ENCODE assay signal across 11 mouse cellular contexts in the genomic region with DNA sequence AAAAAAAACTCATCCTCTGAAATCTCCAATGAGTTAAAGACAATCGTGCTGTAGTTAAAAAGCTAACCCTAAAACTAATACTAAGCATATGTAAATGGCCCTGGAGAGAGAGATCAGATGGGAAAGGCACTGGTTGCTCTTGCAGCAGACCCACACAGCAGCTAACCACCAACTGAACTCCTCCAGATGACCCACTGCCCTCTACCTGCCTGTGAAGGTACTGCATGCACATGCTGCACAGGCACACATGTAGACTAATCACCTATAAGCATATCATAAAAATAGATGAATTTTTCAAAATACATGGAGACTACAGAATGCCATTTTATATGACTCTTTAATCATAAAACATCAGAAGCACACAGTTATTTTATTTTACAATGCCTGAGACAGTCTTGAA. TPM values are rescaled to one million over a fixed set of nuclear protein-coding genes. Genes with fewer than 3 reads are reported as not detected.
DNase-seq lines count a peak whose midpoint lies in the region; ATAC-seq and TF ChIP-seq lines count a peak whose summit lies in the region.
"Had no signal": no experiment of that assay in that cellular context is flagged by ENCODE, and none has a peak within 500 bp of the region (broad histone marks: within the 10 kb centered on the region; RNA-seq: fewer than 3 reads in every experiment).

No protein-coding gene starts in this region.

- no peak overlapping the region for H3K9ac ChIP-seq in midbrain, embryonic 14.5 days (replicated peaks; ENCODE audit: low read length)
- H3K9ac ChIP-seq: hindbrain, embryonic 14.5 days; midbrain, embryonic 12.5 days had no signal

- no peak for DNase-seq in lung, adult 2 months
- DNase-seq in lung, adult 18-20 months = no peak
- no peak for DNase-seq in G1E (ENCODE audit: low spot score)
- no peak for DNase-seq in midbrain, embryonic 14.5 days
- no peak for DNase-seq in frontal cortex, postnatal 14 days (ENCODE audit: low spot score in 2 of 2)
- DNase-seq in urinary bladder, adult 18-20 months (ENCODE audit: low spot score in 2 of 2) = no peak
- DNase-seq: adrenal gland, postnatal 10 days had no signal

- no peak for TF ChIP-seq POLR2A in lung, adult 2 months (IDR thresholded peaks at IDR 0.05; ENCODE audit: borderline replicate concordance, extremely low read depth, low read depth, low read length)
- no peak for TF ChIP-seq POLR2A in small intestine, adult 2 months (IDR thresholded peaks at IDR 0.05; ENCODE audit: low read depth, low read length)

- TF ChIP-seq CTCF in lung, adult 2 months (IDR thresholded peaks at IDR 0.05; ENCODE audit: insufficient read depth, low read length) = peak; percentile 39
- 0 out of 2 replicates have a peak, but pooled peaks have one; percentile 18 for TF ChIP-seq CTCF in G1E (IDR thresholded peaks at IDR 0.05; ENCODE audit: low read depth, low read length)
- peak; percentile 47; the same call in 1 of the 2 replicates for TF ChIP-seq CTCF in small intestine, adult 2 months (IDR thresholded peaks at IDR 0.05; ENCODE audit: extremely low read depth, insufficient read length, insufficient replicate concordance, low read depth, low read length)

- 96% methylated on average over 1 of the region's 1 CpGs for WGBS in lung, adult 2 months
- WGBS in small intestine, adult 2 months = 93% methylated on average over 1 of the region's 1 CpGs
- 98% methylated on average over 1 of the region's 1 CpGs for WGBS in midbrain, embryonic 14.5 days

- H3K4me1 ChIP-seq in lung, adult 2 months (ENCODE audit: control insufficient read depth, insufficient read depth, low read length) = peaks cover 3% of the 10 kb centered on the region
- H3K4me1 ChIP-seq in G1E (ENCODE audit: insufficient read depth, low read depth, low read length) = peaks cover 11% of the 10 kb centered on the region; the same call in 1 of the 2 replicates
- no peaks in the 10 kb centered on the region; the same call in 1 of the 2 replicates for H3K4me1 ChIP-seq in small intestine, adult 2 months (ENCODE audit: control insufficient read depth, insufficient read depth, insufficient read length, low read length)
- H3K4me1 ChIP-seq in midbrain, embryonic 14.5 days (ENCODE audit: control insufficient read depth, insufficient read depth, low read length) = no peaks in the 10 kb centered on the region

- H3K27me3 ChIP-seq in G1E (ENCODE audit: insufficient read depth, low read length) = no peaks in the 10 kb centered on the region
- H3K27me3 ChIP-seq in small intestine, adult 2 months (ENCODE audit: control insufficient read depth, insufficient read depth, low read length) = no peaks in the 10 kb centered on the region
- no peaks in the 10 kb centered on the region for H3K27me3 ChIP-seq in midbrain, embryonic 14.5 days (ENCODE audit: control insufficient read depth, insufficient read depth, low read length)
- H3K27me3 ChIP-seq: midbrain, embryonic 12.5 days had no signal

- no peak overlapping the region for H3K27ac ChIP-seq in small intestine, adult 2 months (ENCODE audit: insufficient read depth, low read depth, low read length)
- no peak overlapping the region for H3K27ac ChIP-seq in midbrain, embryonic 14.5 days (replicated peaks; ENCODE audit: low read depth, low read length)
- H3K27ac ChIP-seq: hindbrain, embryonic 14.5 days; midbrain, embryonic 12.5 days had no signal

- H3K4me2 ChIP-seq in midbrain, embryonic 14.5 days (ENCODE audit: low read length) = no peak overlapping the region
- H3K4me2 ChIP-seq: hindbrain, embryonic 14.5 days; midbrain, embryonic 12.5 days had no signal

- peaks cover 20% of the 10 kb centered on the region for H3K36me3 ChIP-seq in G1E (replicated peaks)
- peaks cover 24% of the 10 kb centered on the region for H3K36me3 ChIP-seq in small intestine, adult 2 months (ENCODE audit: control insufficient read depth, insufficient read depth, low read length)
- peaks cover 12% of the 10 kb centered on the region; the same call in 1 of the 2 replicates for H3K36me3 ChIP-seq in midbrain, embryonic 14.5 days (ENCODE audit: control insufficient read depth, insufficient read depth, low read length)

- peaks cover 9% of the 10 kb centered on the region for H3K9me3 ChIP-seq in G1E (replicated peaks)
- no peaks in the 10 kb centered on the region for H3K9me3 ChIP-seq in midbrain, embryonic 14.5 days (ENCODE audit: control insufficient read depth, low read length)
- H3K9me3 ChIP-seq: midbrain, embryonic 12.5 days had no signal

- H3K4me3 ChIP-seq in lung, adult 2 months (replicated peaks; ENCODE audit: extremely low read depth, low read depth, low read length) = no peak overlapping the region
- H3K4me3 ChIP-seq in G1E (ENCODE audit: low read depth, low read length) = no peak overlapping the region
- no peak overlapping the region for H3K4me3 ChIP-seq in small intestine, adult 2 months (ENCODE audit: low read depth, low read length)
- H3K4me3 ChIP-seq in midbrain, embryonic 14.5 days (replicated peaks; ENCODE audit: low read depth, low read length) = no peak overlapping the region
- H3K4me3 ChIP-seq: midbrain, embryonic 12.5 days had no signal

- 0 out of 2 replicates have a peak, but pooled peaks have one; percentile 9 for ATAC-seq in G1E (ENCODE audit: extremely low read depth, insufficient number of reproducible peaks, low FRiP score, poor library complexity, severe bottlenecking)
- peak; percentile 41; the same call in 1 of the 2 replicates for ATAC-seq in common myeloid progenitor, adult 5-6 weeks (replicated peaks; ENCODE audit: low read depth, poor library complexity, severe bottlenecking)
- ATAC-seq in midbrain, embryonic 14.5 days (ENCODE audit: low FRiP score, low TSS enrichment) = no peak

RNA-seq across cellular contexts. Expression of a gene that starts 14.8 kb away (rescaled TPM):
- 12.0 and 13.7 TPM in 2 replicates for polyA plus RNA-seq in lung, adult 2 months (2012; rRNA removed)
- total RNA-seq in G1E (2014; fragmentation: Nextera tagmentation) = 3.8 and 6.5 TPM in 2 replicates
- 12.4 and 14.5 TPM in 2 replicates for total RNA-seq in G1E (2017)
- polyA plus RNA-seq in G1E (2012) = 1.2 and 2.6 TPM in 2 replicates
- total RNA-seq in common myeloid progenitor, adult 5-6 weeks (2017) = 34.8 and 39.5 TPM in 2 replicates
- 24.9 and 49.4 TPM in 2 replicates for polyA plus RNA-seq in small intestine, adult 2 months (2012; rRNA removed)
- 60.7 and 67.5 TPM in 2 replicates for polyA plus RNA-seq in midbrain, embryonic 14.5 days (2014; fragmentation: Nextera tagmentation; extraction: Ambion mirVana)
